Mouse (Mus musculus): ENCODE data around the gene Neurl1a.

Gene Neurl1a

GRCm38 (mm10) chr19:47213470-47213869 lies 34.9 kb downstream of the Neurl1a start:
- DNase-seq (ENCODE audit: low spot score) = no peak

- DNase-seq (ENCODE audit: low spot score) = no peak
Observed at GRCm38 (mm10) chr19:47216766-47217165, 38.1 kb downstream of the Neurl1a start.

DNA sequence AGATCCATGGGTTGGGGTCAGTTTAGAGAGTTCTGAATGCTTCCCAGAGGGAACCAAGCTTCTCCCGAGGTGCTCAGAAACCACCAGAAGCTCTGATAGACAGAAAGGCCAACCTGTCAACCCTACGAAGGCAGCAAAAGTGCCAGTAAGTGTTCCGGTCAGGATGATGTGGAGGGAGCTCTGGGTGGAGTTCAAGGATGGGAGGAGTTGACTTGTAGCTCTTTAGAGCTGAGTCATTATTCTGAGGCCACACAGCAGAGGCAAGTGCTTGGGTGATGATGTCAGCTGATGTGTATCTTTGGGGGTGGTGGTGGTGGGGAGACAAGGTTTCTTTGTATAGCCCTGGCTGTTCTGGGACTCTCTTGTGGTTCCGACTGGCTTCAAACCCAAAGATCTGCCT lies 41.0 kb downstream of the Neurl1a start:
- DNase-seq (ENCODE audit: low spot score) = peak; percentile 9

DNA sequence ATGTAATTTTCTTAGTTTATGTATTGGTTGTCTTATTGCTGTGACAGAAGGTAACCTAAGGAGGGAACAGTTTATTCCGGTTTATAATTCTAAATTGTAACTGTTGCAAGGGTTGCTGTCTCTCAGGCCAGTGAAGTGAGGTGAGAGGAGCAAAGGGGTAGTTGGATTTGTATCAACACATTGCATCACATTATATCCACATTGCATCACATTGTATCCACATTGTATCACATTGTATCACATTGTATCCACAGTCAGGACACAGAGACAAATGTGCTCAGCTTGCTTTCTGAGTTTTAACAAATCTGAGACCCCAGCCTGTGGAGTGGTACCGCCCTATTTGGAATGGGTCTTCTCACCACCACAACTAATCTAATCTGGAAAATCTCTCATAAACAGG lies 41.6 kb downstream of the Neurl1a start:
- no peak for DNase-seq (ENCODE audit: low spot score)

DNA sequence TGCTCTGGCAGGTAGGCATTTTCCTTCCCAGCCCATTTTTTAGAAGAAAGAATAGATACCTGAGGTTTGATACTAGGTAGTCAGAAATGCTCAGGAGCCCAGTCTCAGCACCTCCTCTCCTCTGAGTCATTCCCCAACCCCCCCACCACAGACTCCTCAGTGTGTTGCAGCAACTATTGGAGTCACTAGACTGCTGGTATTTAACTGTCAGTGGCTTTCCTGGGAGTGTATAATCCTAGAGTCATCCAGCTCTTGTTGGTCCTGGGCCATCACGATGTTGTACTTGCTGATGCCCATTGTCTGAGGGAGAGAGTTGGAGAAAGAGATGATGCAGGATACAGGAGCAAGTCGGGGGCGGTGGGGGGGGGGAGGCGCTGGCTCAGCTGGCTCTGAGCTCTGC lies 42.4 kb downstream of the Neurl1a start:
- DNase-seq (ENCODE audit: low spot score) = no peak

GRCm38 (mm10) chr19:47221500-47222153 lies 43.0 kb downstream of the Neurl1a start:
- DNase-seq (ENCODE audit: low spot score) = no peak

DNA sequence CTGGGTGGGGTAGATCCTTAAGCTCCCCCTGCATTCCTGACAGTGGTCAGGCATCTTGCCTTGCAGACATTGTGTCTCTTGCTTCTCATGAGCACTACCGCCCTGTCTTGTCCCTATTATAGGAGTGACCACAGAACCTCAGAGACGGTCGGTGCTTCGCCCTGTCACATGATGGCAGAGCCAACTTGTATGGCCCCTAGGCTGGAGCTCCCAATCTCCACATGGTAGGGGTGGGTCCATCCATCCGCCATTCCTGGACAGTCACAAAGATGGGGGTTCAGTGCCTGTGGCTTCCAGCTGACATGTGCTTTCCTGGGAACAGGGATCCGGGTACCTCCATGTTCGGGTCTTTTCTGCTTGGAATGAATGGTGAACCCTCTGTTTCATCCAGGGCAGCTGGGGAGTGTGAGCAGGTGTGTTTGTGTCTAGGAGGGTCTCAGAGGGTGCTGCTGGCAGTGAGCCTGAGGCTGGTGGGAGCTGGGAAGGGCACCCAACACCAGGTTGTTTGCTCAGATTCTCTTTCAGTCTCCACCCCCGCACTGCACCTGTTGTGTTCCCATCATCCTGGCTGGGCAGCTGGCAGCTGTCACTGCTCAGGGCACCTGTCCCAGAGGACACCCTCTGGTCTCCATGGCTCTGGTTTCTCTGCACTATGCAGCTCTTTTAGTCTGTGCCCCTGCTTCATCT lies 43.7 kb downstream of the Neurl1a start:
- DNase-seq (ENCODE audit: low spot score) = no peak

GRCm38 (mm10) chr19:47222841-47223557 lies 44.4 kb downstream of the Neurl1a start:
- DNase-seq (ENCODE audit: low spot score) = no peak

DNA sequence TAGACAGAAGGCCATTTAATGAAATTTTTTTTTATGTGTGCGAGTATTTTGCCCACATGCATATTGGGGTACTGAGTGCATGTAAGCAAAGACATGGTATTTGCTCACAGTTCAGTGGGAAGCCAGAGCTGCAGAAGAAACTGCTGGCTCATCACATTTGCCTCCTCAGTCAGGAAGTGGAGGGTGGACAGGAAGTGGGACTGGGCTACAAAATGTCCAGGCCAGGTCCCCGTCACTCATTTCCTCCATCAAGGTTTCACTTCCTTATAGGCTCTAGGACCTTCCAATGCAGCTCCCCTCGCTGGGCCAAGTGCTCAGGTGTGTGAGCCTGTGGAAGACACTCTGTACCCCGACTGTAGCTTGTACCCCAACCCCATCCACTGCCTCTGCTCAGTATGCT lies 46.1 kb downstream of the Neurl1a start:
- DNase-seq (ENCODE audit: low spot score) = no peak

GRCm38 (mm10) chr19:47225791-47226190 lies 47.2 kb downstream of the Neurl1a start:
- DNase-seq (ENCODE audit: low spot score) = no peak

GRCm38 (mm10) chr19:47228725-47229252 lies 50.2 kb downstream of the Neurl1a start:
- no peak for DNase-seq (ENCODE audit: low spot score)

DNA sequence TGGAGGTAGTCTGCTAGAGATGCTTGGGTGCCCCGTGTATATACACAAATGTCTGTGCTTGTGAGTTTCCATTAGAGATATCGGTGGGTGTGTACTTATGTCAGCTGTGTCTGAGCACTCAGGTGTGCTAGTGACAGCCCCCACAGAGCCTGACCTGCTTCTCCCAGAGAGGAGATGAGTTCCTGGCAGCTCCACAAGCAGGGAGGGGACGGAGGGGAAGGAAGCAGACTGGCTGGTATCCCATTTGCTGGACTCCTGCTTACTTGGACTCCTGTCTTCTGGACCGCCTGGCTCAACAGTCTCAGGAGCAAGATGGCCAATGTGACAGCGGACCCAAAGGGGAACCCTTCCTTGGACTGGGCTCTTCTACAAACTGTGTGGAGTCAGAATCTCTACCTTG lies 50.8 kb downstream of the Neurl1a start:
- DNase-seq (ENCODE audit: low spot score) = no peak

DNA sequence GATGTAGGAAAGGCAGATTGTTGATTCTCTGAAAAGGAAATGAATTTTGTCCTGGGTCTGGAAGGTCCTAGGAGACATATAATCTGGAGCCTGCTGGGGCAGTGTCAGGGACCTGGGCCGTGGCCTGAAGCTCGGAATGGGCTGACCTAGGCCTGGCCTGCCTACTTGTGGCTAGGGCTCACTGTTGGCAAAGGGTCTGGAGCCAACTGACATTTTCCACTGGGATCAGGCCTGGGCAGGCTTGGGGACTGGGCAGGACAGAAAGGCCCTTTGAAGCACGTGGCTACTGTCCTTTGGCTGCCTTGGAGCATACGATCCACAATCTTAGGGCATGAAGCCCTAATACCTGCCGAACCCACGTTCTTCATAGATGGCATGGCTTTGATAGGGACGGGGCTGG lies 51.5 kb downstream of the Neurl1a start:
- no peak for DNase-seq (ENCODE audit: low spot score)

DNA sequence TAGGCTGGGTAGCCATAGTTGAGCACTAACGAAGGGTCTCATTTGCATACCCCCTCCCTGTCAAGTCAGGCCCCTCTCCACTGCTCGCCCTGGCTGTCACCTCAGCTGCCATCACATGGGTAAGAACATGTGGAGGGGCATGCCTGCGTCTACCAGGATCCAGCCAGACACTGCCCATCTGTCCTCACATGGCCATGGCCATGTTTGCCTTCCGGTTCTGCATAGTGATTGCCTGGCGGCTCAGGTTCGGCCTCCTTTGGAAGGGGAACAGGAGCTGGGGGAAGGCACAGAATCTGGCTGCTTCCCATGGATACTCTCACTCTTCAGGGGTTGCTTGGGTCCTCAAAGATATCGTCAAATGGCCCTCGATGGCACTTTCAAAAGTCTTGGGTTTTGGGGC lies 52.1 kb downstream of the Neurl1a start:
- no peak for DNase-seq (ENCODE audit: low spot score)

- no peak for DNase-seq (ENCODE audit: low spot score)
Observed at GRCm38 (mm10) chr19:47231389-47231788, 52.8 kb downstream of the Neurl1a start.

- no peak for DNase-seq (ENCODE audit: low spot score)
Observed at GRCm38 (mm10) chr19:47232077-47232865, 53.7 kb downstream of the Neurl1a start.

- DNase-seq (ENCODE audit: low spot score) = no peak
Observed at GRCm38 (mm10) chr19:47233087-47233486, 54.5 kb downstream of the Neurl1a start.

GRCm38 (mm10) chr19:47240076-47240475 lies 61.5 kb downstream of the Neurl1a start:
- DNase-seq (ENCODE audit: low spot score) = no peak

- DNase-seq (ENCODE audit: low spot score) = no peak
Observed at GRCm38 (mm10) chr19:47240957-47241356, 62.3 kb downstream of the Neurl1a start.

DNA sequence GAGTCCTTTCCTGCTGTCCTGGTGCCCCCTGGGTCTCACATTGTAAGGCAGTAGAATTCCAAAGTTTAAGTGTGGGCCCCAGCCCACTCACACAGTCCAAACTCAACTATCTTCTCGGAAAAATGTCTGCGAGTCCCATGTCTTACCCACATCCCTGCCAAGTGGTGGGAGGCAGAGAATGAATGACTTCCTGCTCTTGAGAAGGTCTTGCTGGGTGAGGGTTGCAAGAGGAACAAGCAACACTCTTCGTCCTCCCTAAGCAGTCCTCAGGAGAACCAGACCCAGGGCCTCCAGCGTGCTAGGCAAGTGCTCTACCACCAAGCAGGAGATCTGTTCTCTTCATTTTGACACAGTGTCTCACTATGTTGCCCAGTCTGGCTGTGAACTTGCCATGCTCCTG lies 63.6 kb downstream of the Neurl1a start:
- no peak for DNase-seq (ENCODE audit: low spot score)

- no peak for DNase-seq (ENCODE audit: low spot score)
Observed at GRCm38 (mm10) chr19:47245512-47245911, 66.9 kb downstream of the Neurl1a start.

DNA sequence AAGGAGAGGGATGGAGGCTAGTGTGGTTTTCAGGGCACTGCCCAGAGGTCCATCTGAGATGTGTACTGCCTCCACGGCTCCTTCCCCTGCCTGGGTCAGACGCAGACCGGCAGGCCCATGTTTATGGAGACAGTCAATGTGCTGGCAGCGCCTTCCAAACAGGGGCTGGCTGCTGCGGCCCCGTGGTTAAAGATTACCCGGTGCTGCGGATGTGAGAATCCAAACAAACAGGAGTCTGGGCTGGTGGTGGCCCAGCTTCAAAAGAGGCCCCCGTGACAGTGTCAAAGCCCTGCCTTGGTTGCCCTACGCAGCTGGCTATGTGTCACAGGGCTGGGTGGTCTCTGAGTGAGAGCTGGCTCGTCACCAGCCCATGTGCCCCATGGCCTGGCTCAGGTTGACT lies 69.2 kb downstream of the Neurl1a start:
- no peak for DNase-seq (ENCODE audit: low spot score)
